Mouse (Mus musculus) intestine, embryonic 15.5 days (tissue): ENCODE data around the gene 1700029I15Rik. TPM values are rescaled to one million over a fixed set of nuclear protein-coding genes. Genes with fewer than 3 reads are reported as not detected.

Source experiments
- ATAC-seq: fragments of 200-750 bp; cut with Nextera tagmentation; 2 replicates; pipeline ENCODE4 v1.8.0; 2017; ENCODE audit warnings: moderate TSS enrichment, moderate library complexity
- H3K27ac ChIP-seq: fragments of 300-500 bp; sonication (generic); 2 replicates; pipeline ENCODE4 v1.5.1; 2015; ENCODE audit warnings: mild to moderate bottlenecking, inconsistent platforms
- H3K27me3 ChIP-seq: fragments of 300-500 bp; sonication (generic); replicated peaks from 2 replicates; pipeline ENCODE4 v1.6.1; 2015; ENCODE audit warnings: inconsistent platforms
- H3K36me3 ChIP-seq: fragments of 300-500 bp; sonication (generic); 2 replicates; pipeline ENCODE4 v1.6.1; 2015; ENCODE audit warnings: inconsistent platforms
- H3K4me1 ChIP-seq: fragments of 300-500 bp; sonication (generic); replicated peaks from 2 replicates; pipeline ENCODE4 v1.6.1; 2015; ENCODE audit warnings: inconsistent platforms
- H3K4me2 ChIP-seq: fragments of 300-500 bp; sonication (generic); replicated peaks from 2 replicates; pipeline ENCODE4 v1.6.1; 2015; ENCODE audit warnings: mild to moderate bottlenecking, inconsistent platforms
- H3K4me3 ChIP-seq: fragments of 300-500 bp; sonication (generic); replicated peaks from 2 replicates; pipeline ENCODE4 v1.5.1; 2015; ENCODE audit warnings: inconsistent platforms
- H3K9ac ChIP-seq: fragments of 300-500 bp; sonication (generic); 2 replicates; pipeline ENCODE4 v1.6.1; 2015; ENCODE audit warnings: inconsistent platforms
- H3K9me3 ChIP-seq: fragments of 300-500 bp; sonication (generic); 2 replicates; pipeline ENCODE4 v1.6.1; 2016; ENCODE audit warnings: inconsistent platforms
- WGBS: fragments of 180-500 bp; shearing (Covaris S2); methylation state at CpG from one replicate; pipeline ENCODE4 v1.1.7; 2015; 5-methylcytosine and 5-hydroxymethylcytosine counted together
- polyA plus RNA-seq: library from polyadenylated mRNA; unstranded; fragments of >200 nt; fragmentation: Nextera tagmentation; extraction: Ambion mirVana; gene quantifications from 2 replicates; pipeline ENCODE4 v1.2.1, GENCODE M21; 2015

1700029I15Rik gene
- polyA plus RNA-seq, 1 experiment from 2014 or later, result 2.9 TPM

- no peaks in the 10 kb centered on the region for H3K9me3 ChIP-seq
- peak overlapping the region; percentile 89 for H3K4me2 ChIP-seq
- H3K9ac ChIP-seq, result peak overlapping the region; percentile 69
- WGBS, result 6% methylated on average over 10 of the region's 10 CpGs
- H3K27ac ChIP-seq, result peak overlapping the region; percentile 27; the same call in 1 of the 2 replicates
- H3K4me3 ChIP-seq, result peak overlapping the region; percentile 75
- 0 out of 2 replicates have a peak, but pooled peaks cover 6% of the 10 kb centered on the region for H3K36me3 ChIP-seq
- 0 out of 2 replicates have a peak, but pooled peaks cover 2% of the 10 kb centered on the region for H3K27me3 ChIP-seq
- H3K4me1 ChIP-seq, result peaks cover 33% of the 10 kb centered on the region
- no peak for ATAC-seq
These were observed 6.5 kb upstream of the 1700029I15Rik start for GRCm38 (mm10) chr2:92375788-92376187.

GRCm38 (mm10) chr2:92376300-92376699, 6.0 kb upstream of the 1700029I15Rik start:
- 84% methylated on average over 6 of the region's 6 CpGs for WGBS
- no peak for ATAC-seq
- H3K4me2 ChIP-seq, result peak overlapping the region; percentile 89
- no peaks in the 10 kb centered on the region for H3K9me3 ChIP-seq
- peak overlapping the region; percentile 69 for H3K9ac ChIP-seq
- peak overlapping the region; percentile 75 for H3K4me3 ChIP-seq
- 0 out of 2 replicates have a peak, but pooled peaks cover 6% of the 10 kb centered on the region for H3K36me3 ChIP-seq
- no peak overlapping the region for H3K27ac ChIP-seq
- H3K27me3 ChIP-seq, result no peaks in the 10 kb centered on the region
- H3K4me1 ChIP-seq, result peaks cover 30% of the 10 kb centered on the region

- WGBS, result 96% methylated on average over 7 of the region's 7 CpGs
- Histone ChIP-seq H3K36me3 (0 out of 2 replicates have a peak, but pooled peaks cover 6% of the 10 kb centered on the region), H3K9me3 (no peaks in the 10 kb centered on the region), H3K9ac (no peak overlapping the region), H3K4me3 (no peak overlapping the region), H3K4me1 (peaks cover 20% of the 10 kb centered on the region), H3K27me3 (no peaks in the 10 kb centered on the region), H3K27ac (no peak overlapping the region), H3K4me2 (no peak overlapping the region)
- no peak for ATAC-seq
These were observed 5.0 kb upstream of the 1700029I15Rik start for GRCm38 (mm10) chr2:92377320-92377719.

DNA sequence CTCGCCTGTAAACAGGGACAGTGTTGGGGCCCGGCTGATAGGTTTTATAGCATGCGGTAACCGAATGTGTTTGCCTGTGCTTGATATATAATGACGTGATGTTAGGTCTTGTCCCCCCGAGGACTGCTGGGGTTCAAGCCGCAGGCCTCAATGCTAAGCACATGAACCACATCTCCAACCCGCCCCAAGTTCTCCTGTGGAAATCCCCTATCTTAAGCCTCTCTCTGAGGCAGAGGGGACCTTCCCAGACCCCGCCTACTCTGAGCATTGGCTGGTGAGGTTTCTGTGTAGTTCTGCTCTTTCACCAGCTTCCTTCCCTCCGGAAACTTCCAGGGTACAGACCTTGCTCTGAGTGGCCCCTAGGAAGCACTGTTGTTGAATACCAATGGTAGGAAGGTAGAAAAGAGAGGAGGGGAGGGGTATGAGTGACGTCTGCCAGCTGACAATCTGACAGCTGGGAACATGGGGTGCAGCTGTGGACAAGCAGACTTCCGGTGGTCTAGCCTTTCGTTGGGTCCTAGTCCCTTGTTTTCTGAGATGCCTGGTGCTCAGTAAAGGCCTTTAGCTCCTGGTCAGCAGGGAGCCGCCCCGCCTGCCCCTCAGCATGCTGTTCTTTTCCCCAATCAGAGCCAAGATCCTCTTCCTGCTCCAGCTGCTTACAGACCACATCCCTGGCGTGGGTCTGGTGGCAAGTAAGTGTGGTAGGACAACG, 2.4 kb upstream of the 1700029I15Rik start:
- Histone ChIP-seq H3K27me3 (no peaks in the 10 kb centered on the region), H3K4me1 (peaks cover 10% of the 10 kb centered on the region), H3K4me2 (no peak overlapping the region), H3K27ac (no peak overlapping the region), H3K4me3 (no peak overlapping the region), H3K9ac (no peak overlapping the region), H3K9me3 (no peaks in the 10 kb centered on the region), H3K36me3 (peaks cover 14% of the 10 kb centered on the region; the same call in 1 of the 2 replicates)
- 81% methylated on average over 17 of the region's 17 CpGs for WGBS
- no peak for ATAC-seq

DNA sequence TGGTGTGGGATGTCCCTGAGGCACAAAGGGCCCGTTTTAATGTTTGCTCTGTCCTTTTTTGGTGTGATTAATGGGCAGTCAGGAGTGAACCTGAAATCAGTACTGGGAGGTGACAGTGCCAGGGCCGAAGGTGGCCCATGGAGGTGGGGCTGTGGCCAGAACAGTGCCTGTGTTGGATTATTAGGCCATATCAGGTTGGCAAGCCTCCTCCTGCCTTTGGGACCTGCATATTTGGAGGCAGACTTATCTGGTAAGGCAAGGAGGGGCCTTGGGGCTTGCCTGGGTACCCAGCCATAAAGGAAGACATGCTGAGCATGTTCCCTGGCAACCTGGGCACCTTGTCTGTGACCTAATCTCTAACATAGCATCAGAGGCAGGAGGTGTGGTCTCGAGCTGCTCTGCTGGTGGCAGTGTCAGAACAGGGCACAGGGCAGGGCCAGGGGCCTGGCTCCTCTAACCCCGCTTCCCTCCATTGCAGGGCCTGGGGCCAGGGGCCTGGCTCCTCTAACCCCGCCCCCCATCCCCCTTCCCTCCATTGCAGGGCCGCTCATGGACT, 1.8 kb upstream of the 1700029I15Rik start:
- Histone ChIP-seq H3K36me3 (peaks cover 17% of the 10 kb centered on the region), H3K4me3 (no peak overlapping the region), H3K4me2 (no peak overlapping the region), H3K9ac (no peak overlapping the region), H3K9me3 (no peaks in the 10 kb centered on the region), H3K4me1 (peaks cover 10% of the 10 kb centered on the region), H3K27ac (0 out of 2 replicates have a peak overlapping the region, but pooled peaks have one; percentile 15), H3K27me3 (no peaks in the 10 kb centered on the region)
- 75% methylated on average over 6 of the region's 6 CpGs for WGBS
- no peak for ATAC-seq

DNA sequence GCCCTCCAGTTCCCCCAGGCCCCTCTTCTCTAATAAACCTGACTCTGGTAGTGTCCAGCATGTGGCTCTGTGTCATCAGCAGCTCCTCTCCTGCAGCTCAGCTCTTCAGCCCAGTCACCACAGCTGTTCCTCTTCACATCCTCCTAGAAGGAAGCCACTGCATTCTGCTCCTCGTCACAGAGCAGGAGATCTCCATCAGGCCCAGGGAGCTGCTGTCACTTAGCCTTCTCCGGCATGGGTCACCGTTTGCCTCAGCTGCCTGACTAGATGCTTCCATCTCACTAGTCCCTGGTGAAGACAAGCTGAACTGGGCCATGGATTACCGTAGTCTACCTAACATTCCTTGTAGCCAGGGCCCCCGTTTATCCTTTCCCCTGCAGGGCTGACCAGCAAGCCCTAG, 1.2 kb upstream of the 1700029I15Rik start:
- peaks cover 18% of the 10 kb centered on the region for H3K36me3 ChIP-seq
- no peak overlapping the region for H3K4me3 ChIP-seq
- no peak overlapping the region for H3K4me2 ChIP-seq
- no peak overlapping the region for H3K9ac ChIP-seq
- no peaks in the 10 kb centered on the region for H3K9me3 ChIP-seq
- no peak for ATAC-seq
- 65% methylated on average over 5 of the region's 5 CpGs for WGBS
- peaks cover 5% of the 10 kb centered on the region for H3K4me1 ChIP-seq
- H3K27ac ChIP-seq, result no peak overlapping the region
- H3K27me3 ChIP-seq, result no peaks in the 10 kb centered on the region

GRCm38 (mm10) chr2:92382759-92383158, 421 bp downstream of the 1700029I15Rik start:
- Histone ChIP-seq H3K27me3 (no peaks in the 10 kb centered on the region), H3K4me1 (no peaks in the 10 kb centered on the region), H3K9me3 (no peaks in the 10 kb centered on the region), H3K27ac (no peak overlapping the region), H3K36me3 (peaks cover 24% of the 10 kb centered on the region), H3K9ac (no peak overlapping the region), H3K4me2 (no peak overlapping the region), H3K4me3 (no peak overlapping the region)
- 87% methylated on average over 4 of the region's 4 CpGs for WGBS
- no peak for ATAC-seq

- no peak overlapping the region for H3K4me2 ChIP-seq
- H3K36me3 ChIP-seq, result peaks cover 21% of the 10 kb centered on the region
- no peak overlapping the region for H3K4me3 ChIP-seq
- no peak for ATAC-seq
- no peak overlapping the region for H3K27ac ChIP-seq
- H3K4me1 ChIP-seq, result peaks cover 10% of the 10 kb centered on the region
- no peak overlapping the region for H3K9ac ChIP-seq
- 74% methylated on average over 4 of the region's 4 CpGs for WGBS
- no peaks in the 10 kb centered on the region for H3K9me3 ChIP-seq
- H3K27me3 ChIP-seq, result no peaks in the 10 kb centered on the region
These were observed 1.8 kb downstream of the 1700029I15Rik start for GRCm38 (mm10) chr2:92384101-92384500.

DNA sequence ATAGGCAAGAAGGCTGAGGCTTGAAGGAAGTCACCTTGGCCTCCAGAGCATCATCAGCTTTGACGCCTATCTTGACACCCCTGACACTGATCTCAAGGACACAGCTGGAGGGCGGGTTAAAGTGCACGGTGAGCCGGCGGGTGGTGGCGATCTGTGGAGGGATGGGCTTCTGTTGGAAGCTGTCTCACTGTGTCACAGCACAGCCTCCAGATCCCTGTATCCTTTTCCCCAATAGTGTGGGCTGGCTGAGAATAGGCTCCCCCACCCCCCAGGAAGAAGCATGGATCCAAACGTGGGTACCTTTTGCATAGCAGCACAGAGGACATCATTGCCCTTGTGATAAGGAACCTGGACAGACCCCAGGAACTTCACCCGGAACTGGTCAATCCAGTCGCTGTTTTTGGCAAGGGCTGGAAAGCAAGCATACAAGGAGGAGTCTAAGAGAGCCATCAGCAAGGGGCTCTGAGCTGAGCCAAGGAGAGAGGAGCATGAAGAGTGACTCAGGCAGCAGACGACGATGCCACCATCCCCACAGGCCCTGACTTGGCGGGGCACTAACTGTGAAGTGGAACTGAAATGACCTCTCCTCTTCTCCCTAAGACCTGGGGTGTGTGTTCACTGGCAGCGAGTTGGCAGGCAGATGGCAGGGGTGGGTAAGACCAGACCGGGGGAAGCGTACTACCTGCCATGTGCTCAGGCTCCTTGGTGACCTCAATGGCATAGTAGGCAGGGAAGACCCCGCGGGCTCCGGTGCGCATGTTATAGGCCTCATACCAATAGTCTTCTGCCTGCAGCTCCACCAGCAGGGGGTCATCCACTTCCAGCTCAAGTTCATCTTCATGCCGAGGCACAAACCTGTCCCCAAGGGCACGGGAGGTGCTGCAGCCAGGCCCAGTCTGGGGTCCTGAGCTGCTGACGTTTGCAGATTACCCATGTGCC, 3.0 kb downstream of the 1700029I15Rik start:
- peaks cover 21% of the 10 kb centered on the region for H3K4me1 ChIP-seq
- WGBS, result 83% methylated on average over 22 of the region's 22 CpGs
- peaks cover 18% of the 10 kb centered on the region for H3K36me3 ChIP-seq
- no peak overlapping the region for H3K9ac ChIP-seq
- no peak overlapping the region for H3K4me2 ChIP-seq
- H3K9me3 ChIP-seq, result no peaks in the 10 kb centered on the region
- no peak for ATAC-seq
- H3K27me3 ChIP-seq, result no peaks in the 10 kb centered on the region
- no peak overlapping the region for H3K27ac ChIP-seq
- no peak overlapping the region for H3K4me3 ChIP-seq

- Histone ChIP-seq H3K4me2 (no peak overlapping the region), H3K4me3 (no peak overlapping the region), H3K9ac (no peak overlapping the region), H3K27me3 (no peaks in the 10 kb centered on the region), H3K36me3 (peaks cover 18% of the 10 kb centered on the region), H3K27ac (no peak overlapping the region), H3K9me3 (no peaks in the 10 kb centered on the region), H3K4me1 (peaks cover 30% of the 10 kb centered on the region)
- WGBS, result 91% methylated on average over 30 of the region's 30 CpGs
- ATAC-seq, result no peak
These were observed 4.7 kb downstream of the 1700029I15Rik start for GRCm38 (mm10) chr2:92386821-92387570.

GRCm38 (mm10) chr2:92387646-92388045, 5.3 kb downstream of the 1700029I15Rik start:
- H3K4me2 ChIP-seq, result no peak overlapping the region
- H3K9me3 ChIP-seq, result no peaks in the 10 kb centered on the region
- no peak overlapping the region for H3K27ac ChIP-seq
- peaks cover 18% of the 10 kb centered on the region for H3K36me3 ChIP-seq
- ATAC-seq, result no peak
- H3K27me3 ChIP-seq, result no peaks in the 10 kb centered on the region
- peaks cover 36% of the 10 kb centered on the region for H3K4me1 ChIP-seq
- H3K4me3 ChIP-seq, result no peak overlapping the region; the same call in 1 of the 2 replicates
- no peak overlapping the region for H3K9ac ChIP-seq
- WGBS, result 81% methylated on average over 4 of the region's 4 CpGs
